Mouse (Mus musculus) gastrocnemius, postnatal 10 days (tissue): ENCODE measurements around the gene Rab5if. TPM values are rescaled to one million over a fixed set of nuclear protein-coding genes. Genes with fewer than 3 reads are reported as not detected.
"Not testable (repeated sequence)": the region's sequence is repeated elsewhere in the genome, so short reads cannot be mapped to it uniquely, and the experiment has no call there.

Experiments used
- DNase-seq: peaks from one replicate; pipeline ENCODE4 v3.0.0; 2021; ENCODE audit warnings: mixed read lengths
- total RNA-seq, 2 experiments: library from RNA; stranded (reverse); gene quantifications; 2 replicates each; pipeline ENCODE4 v1.2.3; 2021

Rab5if gene
- total RNA-seq, 2 experiments from 2014 or later: 75.3 to 79.5 TPM

GRCm38 (mm10) chr2:156853999-156854771, 8.7 kb upstream of the Rab5if start:
- DNase-seq: peak; percentile 15

DNA sequence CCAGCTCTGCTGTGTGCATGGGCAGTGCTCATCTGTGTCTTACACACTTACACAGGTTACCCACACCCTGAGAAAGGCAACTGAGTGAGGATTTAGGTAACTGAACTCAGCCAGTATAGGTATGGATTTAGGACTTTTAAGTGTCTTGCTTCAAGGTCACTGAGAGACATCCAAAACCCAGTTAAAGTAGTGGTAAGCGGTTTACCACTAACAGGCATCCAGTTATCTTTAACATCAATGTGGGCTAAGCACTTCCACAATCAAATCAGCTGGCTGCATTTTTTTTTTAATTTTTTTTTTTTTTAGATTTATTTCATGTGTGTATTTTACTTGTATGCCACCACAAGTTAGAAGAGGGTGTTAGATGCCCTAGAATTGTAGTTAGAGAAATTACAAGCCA, 6.6 kb upstream of the Rab5if start:
- no peak for DNase-seq

DNA sequence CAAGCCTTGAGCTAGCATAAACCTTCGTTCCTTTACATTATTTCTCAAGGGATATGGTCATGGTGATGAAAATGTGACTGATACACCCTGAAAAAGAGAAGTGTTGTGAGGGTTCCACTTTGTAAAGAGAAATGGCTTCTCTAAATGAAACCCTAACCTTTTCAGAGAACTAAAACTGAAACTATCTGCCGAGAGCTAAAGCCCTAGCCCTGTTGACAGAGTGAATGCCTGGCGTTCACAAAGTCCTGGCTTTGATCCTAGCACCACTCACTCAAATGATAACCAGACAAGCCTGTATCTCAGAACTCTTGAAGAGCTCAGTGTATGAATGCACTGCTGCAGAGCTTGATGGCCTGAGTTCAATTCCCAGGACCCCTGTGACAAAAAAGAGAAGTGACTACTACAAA, 5.5 kb upstream of the Rab5if start:
- DNase-seq: no peak

- DNase-seq: no peak
Measured at GRCm38 (mm10) chr2:156857835-156858234, 5.1 kb upstream of the Rab5if start, which contains the start of gene 4930518I15Rik. TSS of gene 4930518I15Rik (minus strand) at chr2:156857946.

DNA sequence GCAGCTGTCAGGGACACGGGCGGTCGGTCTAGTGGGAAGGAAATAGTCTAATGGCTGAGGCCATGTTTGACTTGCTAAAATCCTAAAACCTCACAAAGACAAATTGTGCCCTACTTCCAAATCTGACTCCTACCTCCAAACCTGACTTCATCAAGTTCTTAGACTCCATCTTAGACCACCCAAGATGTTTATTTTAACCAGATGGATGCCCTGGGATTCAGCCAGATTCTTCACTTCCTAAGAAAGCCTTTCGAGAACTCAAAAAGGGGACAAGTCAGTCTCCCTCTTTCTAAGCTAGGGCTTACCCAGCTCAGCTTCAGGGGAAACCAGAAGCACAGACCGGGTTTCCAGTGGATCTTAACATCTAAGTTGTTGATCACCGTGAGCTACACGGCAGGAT, 4.3 kb upstream of the Rab5if start:
- no peak for DNase-seq

DNA sequence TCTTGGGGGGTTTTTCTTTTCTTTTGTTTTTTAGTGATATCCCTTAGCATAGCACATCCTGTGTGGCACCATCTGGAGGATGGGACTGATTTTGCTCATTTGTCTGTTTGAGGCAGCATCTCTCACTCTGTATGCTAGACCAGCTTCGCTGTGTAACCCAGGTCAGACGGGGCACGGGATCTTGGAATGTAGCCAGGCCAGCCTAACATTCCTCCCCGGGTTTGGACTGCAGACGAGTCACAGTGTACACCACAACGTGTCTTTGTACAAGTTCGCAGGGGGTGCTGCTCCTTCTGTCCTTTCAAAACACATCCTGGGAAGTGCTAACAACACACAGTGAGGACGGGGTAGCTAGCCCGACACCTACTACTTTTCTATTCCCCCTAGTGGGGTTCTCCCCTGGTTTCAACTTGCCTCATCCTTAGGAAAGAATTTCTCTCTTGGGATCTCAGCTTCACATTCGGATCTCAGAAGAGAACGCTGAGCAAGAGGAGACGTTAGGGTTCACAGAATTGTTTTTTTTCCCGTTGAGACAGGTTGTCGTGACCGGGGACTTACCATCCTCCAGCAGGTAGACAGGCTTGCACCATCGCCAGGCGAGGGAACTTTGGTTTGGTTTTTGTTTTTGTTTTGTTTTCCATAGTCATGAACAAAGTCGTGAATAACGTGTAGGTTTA, 749 bp upstream of the Rab5if start:
- DNase-seq: no peak

DNA sequence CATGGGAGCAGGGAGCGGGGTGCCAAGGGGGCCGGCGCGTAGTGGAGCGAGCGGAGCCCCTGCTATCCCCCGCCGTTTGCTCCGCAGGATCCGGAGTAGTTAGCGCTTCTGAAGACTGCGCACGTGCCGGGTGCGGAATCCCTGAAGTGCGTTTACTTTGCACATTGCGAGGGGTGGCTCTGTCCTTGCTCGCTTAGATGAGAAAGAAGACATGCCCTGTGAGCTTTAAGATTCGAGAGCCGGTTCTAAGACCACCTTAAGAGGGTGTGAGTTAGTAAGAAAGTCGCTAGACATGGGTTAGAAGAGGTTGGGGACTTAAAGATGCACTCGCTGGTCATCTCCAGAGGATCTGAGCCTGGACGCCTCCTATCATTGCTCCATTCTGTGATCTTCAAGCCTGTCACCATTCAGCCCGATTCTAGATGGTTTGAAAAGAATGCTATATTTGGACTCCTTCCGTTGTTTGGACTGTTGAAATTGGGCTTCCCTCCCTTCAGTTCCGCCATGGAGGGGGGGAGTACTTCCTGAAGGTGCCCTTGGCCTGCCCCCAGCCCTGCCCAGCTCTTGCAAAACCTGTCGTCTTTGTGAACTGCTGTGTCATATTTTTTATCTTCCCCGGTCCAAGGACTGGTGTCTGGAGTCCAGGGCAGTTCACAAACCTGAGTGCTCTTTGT, 696 bp downstream of the Rab5if start:
- DNase-seq: peak; percentile 46

DNA sequence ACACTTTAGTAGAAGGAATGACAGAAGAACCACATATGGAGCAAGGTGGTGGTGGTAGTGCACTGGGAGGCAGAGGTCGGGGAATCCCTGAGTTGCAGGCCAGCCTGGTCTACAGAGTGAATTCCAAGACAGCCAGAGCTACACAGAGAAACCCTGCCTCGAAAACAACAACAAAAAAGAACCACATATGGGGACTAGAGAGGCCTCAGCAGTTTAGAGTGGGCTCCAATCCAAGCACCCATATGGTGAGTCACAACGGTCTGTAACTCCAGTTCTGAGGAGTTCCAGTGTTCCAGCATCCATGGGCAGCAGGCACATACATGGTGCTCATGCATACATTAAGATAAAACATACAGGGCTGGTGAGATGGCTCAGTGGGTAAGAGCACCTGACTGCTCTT, 1.6 kb downstream of the Rab5if start:
- no peak for DNase-seq

- DNase-seq: no peak
Measured at GRCm38 (mm10) chr2:156868994-156869393, 6.1 kb downstream of the Rab5if start.

DNA sequence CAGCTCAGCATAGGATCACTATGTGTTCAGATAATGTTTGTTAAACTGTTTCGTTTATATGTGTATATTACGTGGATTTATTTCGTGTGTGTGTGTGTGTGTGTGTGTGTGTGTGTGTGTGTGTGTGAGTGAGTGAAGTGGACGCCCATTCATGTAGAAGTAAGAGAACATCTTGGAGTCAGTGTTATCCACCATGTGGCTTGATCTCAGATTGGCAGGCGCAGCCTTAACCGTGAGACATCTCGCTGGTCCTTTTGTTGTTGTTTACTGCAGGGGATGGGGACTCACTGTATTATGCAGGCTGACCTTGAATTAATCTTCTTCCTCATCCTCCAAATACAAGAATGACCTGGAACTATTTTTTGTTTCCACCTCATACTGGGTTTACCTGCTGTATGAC, 6.6 kb downstream of the Rab5if start:
- DNase-seq: no peak

GRCm38 (mm10) chr2:156870519-156870918, 7.6 kb downstream of the Rab5if start:
- peak; percentile 39 for DNase-seq

DNA sequence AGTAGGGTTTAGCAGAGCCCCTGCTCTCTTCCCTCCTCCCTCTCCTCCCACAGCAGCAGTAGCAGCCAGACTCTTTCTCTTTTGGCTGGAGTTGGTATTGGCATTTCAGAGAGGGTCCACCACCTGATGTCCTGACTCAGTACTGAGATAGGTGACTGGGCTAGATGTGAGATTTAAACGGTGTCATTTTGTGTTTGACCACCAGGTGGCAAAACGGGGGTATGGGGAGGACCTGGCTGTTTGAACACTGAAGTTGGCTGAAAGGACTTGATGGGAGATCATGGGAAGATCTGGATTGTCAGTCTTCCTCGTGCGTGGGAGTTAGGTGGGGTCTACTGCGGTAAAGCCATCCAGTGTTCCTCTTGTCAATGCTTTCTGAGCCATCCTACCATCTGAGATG, 10.7 kb downstream of the Rab5if start:
- peak; percentile 47 for DNase-seq

DNA sequence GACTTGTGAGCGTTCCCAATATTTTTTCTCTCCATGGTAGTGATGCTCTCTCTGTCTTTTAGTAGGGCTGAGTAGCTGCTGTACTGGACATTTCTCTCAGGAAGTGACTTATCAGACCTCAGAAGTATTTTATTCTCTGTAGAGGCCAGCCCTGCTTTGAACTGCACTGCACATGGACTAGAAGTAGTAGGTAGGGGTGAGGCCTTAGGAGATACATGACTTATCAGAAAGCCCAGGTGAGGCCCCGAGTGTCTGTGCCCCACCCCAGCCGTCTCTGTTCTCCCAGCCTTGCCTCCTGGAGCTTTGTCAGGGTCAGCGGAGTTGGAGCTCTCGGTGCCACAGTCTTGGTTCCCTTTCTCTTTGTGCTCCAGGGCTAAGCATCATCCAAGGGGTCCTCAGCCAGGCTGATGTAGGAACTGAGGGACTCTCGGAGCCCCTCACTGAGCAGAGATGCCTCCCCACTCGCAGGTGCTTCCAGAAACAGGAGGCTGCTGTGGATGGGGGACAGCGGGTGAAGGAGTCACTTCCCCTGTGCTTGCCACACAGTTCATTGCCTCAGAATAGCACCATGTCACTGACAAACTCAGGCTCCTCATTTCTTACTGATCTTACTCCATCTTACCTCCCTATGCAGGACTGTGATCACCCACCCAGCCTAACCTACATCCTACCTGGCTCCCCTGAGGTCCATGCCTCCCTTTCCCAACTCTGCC, 11.3 kb downstream of the Rab5if start:
- no peak for DNase-seq

DNA sequence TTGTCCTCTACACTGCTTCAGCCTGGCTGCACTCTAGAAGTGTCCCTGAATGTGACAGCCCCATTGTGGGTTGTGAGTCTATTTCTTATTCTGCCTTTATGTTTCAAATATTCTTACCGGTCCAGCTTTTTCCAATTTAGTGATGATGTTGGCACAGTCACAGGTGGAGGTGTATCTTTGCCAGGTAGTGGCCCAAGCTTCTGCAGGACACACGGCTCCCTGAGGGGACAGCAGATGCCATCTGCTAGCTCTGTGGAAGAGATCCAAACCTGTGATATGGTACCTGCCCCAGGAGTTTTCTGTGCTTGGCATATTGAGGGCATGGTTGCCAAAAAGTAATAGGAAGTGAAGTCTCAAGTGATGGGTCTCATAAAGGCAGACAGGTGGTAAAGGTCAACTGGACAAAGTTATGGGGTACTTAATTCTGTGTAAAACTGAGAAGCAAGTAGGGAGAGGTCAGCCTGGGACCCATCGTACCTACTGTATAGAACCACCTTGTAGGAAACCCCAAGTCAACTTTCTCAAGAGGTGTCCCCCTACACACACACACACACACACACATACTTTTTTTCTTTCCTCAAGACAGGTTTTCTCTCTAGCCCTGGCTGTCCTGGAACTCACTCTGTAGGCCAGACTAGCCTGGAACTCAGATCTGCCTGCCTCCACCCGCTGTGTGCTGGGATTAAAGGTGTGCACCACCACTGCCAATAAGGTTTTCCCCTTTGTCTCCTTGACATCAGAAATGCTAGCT, 12.0 kb downstream of the Rab5if start:
- no peak for DNase-seq

- no peak for DNase-seq
Measured at GRCm38 (mm10) chr2:156877726-156878125, 14.8 kb downstream of the Rab5if start.

DNA sequence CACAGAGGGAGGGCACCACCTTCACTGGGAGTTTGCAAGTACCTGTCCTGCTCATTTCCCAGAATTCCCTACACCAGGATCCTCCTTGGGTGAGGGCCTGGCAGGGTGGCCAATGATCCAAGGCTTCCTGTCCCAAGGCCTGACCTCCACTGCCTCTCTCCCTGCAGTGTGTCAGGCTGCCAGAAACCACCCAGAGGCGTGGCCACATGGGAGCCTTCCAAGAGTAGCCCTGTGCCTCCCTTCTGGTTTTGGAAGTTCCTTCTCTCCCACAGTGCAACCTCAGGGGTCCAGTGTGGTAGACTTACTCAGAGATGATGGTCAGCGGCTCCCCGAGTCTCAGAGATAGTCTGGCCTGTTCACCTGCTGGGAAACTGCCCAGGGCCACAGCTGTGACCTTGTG, 16.6 kb downstream of the Rab5if start:
- DNase-seq: no peak

DNA sequence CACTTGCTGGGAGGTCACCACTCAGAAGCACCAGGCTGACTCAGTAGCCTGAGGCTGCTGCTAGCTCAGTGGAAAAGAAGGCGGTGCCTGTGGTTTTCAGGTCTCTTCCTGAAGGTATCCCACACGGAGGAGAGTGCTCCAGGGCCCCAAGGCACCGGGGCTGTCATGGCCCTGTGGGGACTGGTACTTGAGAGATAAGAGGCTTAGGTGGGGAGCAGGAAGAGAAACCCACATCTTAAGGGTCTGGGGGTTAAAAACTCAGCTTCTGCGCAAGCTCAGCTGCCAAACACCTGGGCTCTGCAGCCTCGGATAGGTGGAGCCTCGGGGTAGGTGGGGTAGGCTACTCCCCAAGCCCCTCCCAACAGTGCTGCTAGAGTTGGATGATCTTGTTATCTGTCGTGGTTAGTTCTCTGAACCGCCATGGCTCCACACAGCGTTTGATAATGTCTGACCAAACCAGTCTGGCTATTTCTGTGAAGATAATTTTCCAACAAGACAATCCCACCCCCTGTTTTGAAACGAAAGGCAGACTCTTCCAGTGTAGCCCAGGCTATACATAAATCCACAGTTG, 19.6 kb downstream of the Rab5if start:
- DNase-seq: no peak

DNA sequence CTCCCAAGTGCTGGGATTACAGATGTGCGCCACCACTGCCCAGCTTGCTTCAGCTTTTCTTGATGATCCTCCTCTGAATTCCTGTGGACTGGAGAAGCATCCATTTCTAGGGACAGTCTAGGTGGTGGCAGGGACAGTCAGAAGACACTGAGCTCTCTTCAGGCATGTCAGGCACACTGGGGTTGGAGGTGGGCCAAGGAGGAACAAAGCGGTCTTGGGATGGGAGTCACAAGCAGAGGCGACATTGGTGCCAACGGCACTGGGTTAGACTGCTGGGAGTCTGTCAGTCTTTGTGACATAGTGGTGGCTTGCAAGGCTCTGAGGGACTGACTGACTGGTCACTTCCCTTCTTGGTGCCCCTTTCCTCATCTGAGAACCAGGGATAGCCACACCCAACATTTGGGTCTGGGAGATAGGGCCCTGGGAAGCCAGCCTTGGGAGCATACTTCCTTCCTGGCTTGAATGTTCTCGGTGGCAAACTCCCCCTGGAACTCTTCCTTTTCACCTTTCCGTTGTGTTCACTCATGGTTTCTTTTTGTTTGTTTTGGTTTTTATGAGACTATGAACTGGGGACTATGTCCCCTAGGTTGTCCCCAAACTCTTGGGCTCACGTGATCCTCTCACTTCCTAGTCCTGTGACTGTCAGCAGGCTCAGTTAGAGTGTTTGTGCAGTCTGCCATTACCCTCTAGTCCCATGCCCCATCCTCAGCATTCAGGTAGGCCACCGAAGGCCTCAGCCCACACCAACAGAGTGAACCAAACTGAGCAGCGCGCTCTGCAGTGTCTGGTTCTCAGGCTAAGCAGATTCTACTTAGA, 21.7 kb downstream of the Rab5if start:
- DNase-seq: no peak

GRCm38 (mm10) chr2:156885666-156886065, 22.7 kb downstream of the Rab5if start:
- DNase-seq: not testable (repeated sequence)

GRCm38 (mm10) chr2:156886084-156886631, 23.2 kb downstream of the Rab5if start:
- no peak for DNase-seq
